Mouse (Mus musculus): ENCODE data around the gene Jpt1. TPM values are rescaled to one million over a fixed set of nuclear protein-coding genes. Genes with fewer than 3 reads are reported as not detected.

The Jpt1 gene
- total RNA-seq, 1 experiment = 205 TPM

- H3K9me3 ChIP-seq (ENCODE audit: control insufficient read depth, insufficient read depth, low read depth, low read length) = no peaks in the 10 kb centered on the region
- no peak overlapping the region for H3K9ac ChIP-seq (ENCODE audit: insufficient read depth, low read depth, low read length, poor library complexity, severe bottlenecking)
- TF ChIP-seq CHD2 (IDR thresholded peaks at IDR 0.05; ENCODE audit: low read depth, low read length) (no peak), ZNF384 (IDR thresholded peaks at IDR 0.05; ENCODE audit: low read depth, low read length) (no peak), HCFC1 (IDR thresholded peaks at IDR 0.05; ENCODE audit: borderline replicate concordance, insufficient read depth, low read length) (no peak), ZC3H11A (IDR thresholded peaks at IDR 0.05; ENCODE audit: borderline replicate concordance, low read depth, low read length) (no peak)
- H3K4me1 ChIP-seq (ENCODE audit: control insufficient read depth in 2 of 2, insufficient read depth in 2 of 2, low read length in 2 of 2, poor library complexity in 1 of 2) = peaks cover 7 to 16% of the 10 kb centered on the region in 2 experiments; a peak in 3 of 4 replicates
- H3K4me3 ChIP-seq (ENCODE audit: insufficient read depth in 1 of 2, low read depth in 1 of 2, low read length in 2 of 2, poor library complexity in 1 of 2, severe bottlenecking in 1 of 2) = peak overlapping the region in 1 of 2 experiments; percentile 2; a peak in 1 of 4 replicates
- in situ Hi-C loops (cut with MboI; ENCODE audit: low sequenced_read_pairs in 2 of 2, unreplicated experiment in 2 of 2) = no loop called here
- H3K27ac ChIP-seq (ENCODE audit: insufficient read depth, low read depth, low read length, poor library complexity, severe bottlenecking) = no peak overlapping the region
- DNase-seq (ENCODE audit: low read depth, low spot score) = no peak
- H3K36me3 ChIP-seq (ENCODE audit: control insufficient read depth, insufficient read depth, low read length, poor library complexity, severe bottlenecking) = no peaks in the 10 kb centered on the region
Measured at GRCm38 (mm10) chr11:115515021-115515420, 834 bp upstream of the Jpt1 start.

GRCm38 (mm10) chr11:115513271-115514237 lies 633 bp downstream of the Jpt1 start:
- H3K4me3 ChIP-seq (ENCODE audit: insufficient read depth in 1 of 2, low read depth in 1 of 2, low read length in 2 of 2, poor library complexity in 1 of 2, severe bottlenecking in 1 of 2) = peak overlapping the region; percentile 74 to 99
- H3K9me3 ChIP-seq (ENCODE audit: control insufficient read depth, insufficient read depth, low read depth, low read length) = no peaks in the 10 kb centered on the region
- peak overlapping the region; percentile 81 for H3K27ac ChIP-seq (ENCODE audit: insufficient read depth, low read depth, low read length, poor library complexity, severe bottlenecking)
- H3K4me1 ChIP-seq (ENCODE audit: control insufficient read depth in 2 of 2, insufficient read depth in 2 of 2, low read length in 2 of 2, poor library complexity in 1 of 2) = peaks cover 9 to 22% of the 10 kb centered on the region in 2 experiments; a peak in 3 of 4 replicates
- DNase-seq (ENCODE audit: low read depth, low spot score) = peak; percentile 44
- in situ Hi-C loops (cut with MboI; ENCODE audit: low sequenced_read_pairs in 2 of 2, unreplicated experiment in 2 of 2) = no loop called here
- H3K36me3 ChIP-seq (ENCODE audit: control insufficient read depth, insufficient read depth, low read length, poor library complexity, severe bottlenecking) = peaks cover 4% of the 10 kb centered on the region; the same call in 1 of the 2 replicates
- TF ChIP-seq HCFC1 (IDR thresholded peaks at IDR 0.05; ENCODE audit: borderline replicate concordance, insufficient read depth, low read length) (0 out of 2 replicates have a peak, but pooled peaks have one; percentile 36), ZC3H11A (IDR thresholded peaks at IDR 0.05; ENCODE audit: borderline replicate concordance, low read depth, low read length) (no peak), CHD2 (IDR thresholded peaks at IDR 0.05; ENCODE audit: low read depth, low read length) (no peak), ZNF384 (IDR thresholded peaks at IDR 0.05; ENCODE audit: low read depth, low read length) (no peak)
- peak overlapping the region; percentile 98 for H3K9ac ChIP-seq (ENCODE audit: insufficient read depth, low read depth, low read length, poor library complexity, severe bottlenecking)

- Histone ChIP-seq H3K27ac (ENCODE audit: insufficient read depth, low read depth, low read length, poor library complexity, severe bottlenecking) (no peak overlapping the region), H3K9me3 (ENCODE audit: control insufficient read depth, insufficient read depth, low read depth, low read length) (no peaks in the 10 kb centered on the region), H3K9ac (ENCODE audit: insufficient read depth, low read depth, low read length, poor library complexity, severe bottlenecking) (peak overlapping the region; percentile 98; the same call in 1 of the 2 replicates), H3K36me3 (ENCODE audit: control insufficient read depth, insufficient read depth, low read length, poor library complexity, severe bottlenecking) (peaks cover 4% of the 10 kb centered on the region; the same call in 1 of the 2 replicates), H3K4me1 (ENCODE audit: control insufficient read depth in 2 of 2, insufficient read depth in 2 of 2, low read length in 2 of 2, poor library complexity in 1 of 2) (peaks cover 11 to 24% of the 10 kb centered on the region in 2 experiments; a peak in 3 of 4 replicates), H3K4me3 (ENCODE audit: insufficient read depth in 1 of 2, low read depth in 1 of 2, low read length in 2 of 2, poor library complexity in 1 of 2, severe bottlenecking in 1 of 2) (peak overlapping the region; percentile 74 to 99)
- no peak for DNase-seq (ENCODE audit: low read depth, low spot score)
- TF ChIP-seq ZC3H11A (IDR thresholded peaks at IDR 0.05; ENCODE audit: borderline replicate concordance, low read depth, low read length) (no peak), ZNF384 (IDR thresholded peaks at IDR 0.05; ENCODE audit: low read depth, low read length) (no peak)
- in situ Hi-C loops (cut with MboI; ENCODE audit: low sequenced_read_pairs in 2 of 2, unreplicated experiment in 2 of 2) = no loop called here
Measured at GRCm38 (mm10) chr11:115512407-115513183, 1.6 kb downstream of the Jpt1 start.

- Histone ChIP-seq H3K27ac (ENCODE audit: insufficient read depth, low read depth, low read length, poor library complexity, severe bottlenecking) (no peak overlapping the region), H3K4me1 (ENCODE audit: control insufficient read depth in 2 of 2, insufficient read depth in 2 of 2, low read length in 2 of 2, poor library complexity in 1 of 2) (peaks cover 12 to 24% of the 10 kb centered on the region in 2 experiments; a peak in 3 of 4 replicates), H3K9ac (ENCODE audit: insufficient read depth, low read depth, low read length, poor library complexity, severe bottlenecking) (no peak overlapping the region), H3K36me3 (ENCODE audit: control insufficient read depth, insufficient read depth, low read length, poor library complexity, severe bottlenecking) (peaks cover 4% of the 10 kb centered on the region; the same call in 1 of the 2 replicates), H3K4me3 (ENCODE audit: insufficient read depth in 1 of 2, low read depth in 1 of 2, low read length in 2 of 2, poor library complexity in 1 of 2, severe bottlenecking in 1 of 2) (no peak overlapping the region), H3K9me3 (ENCODE audit: control insufficient read depth, insufficient read depth, low read depth, low read length) (no peaks in the 10 kb centered on the region)
- TF ChIP-seq HCFC1 (IDR thresholded peaks at IDR 0.05; ENCODE audit: borderline replicate concordance, insufficient read depth, low read length) = no peak
- no peak for TF ChIP-seq ZC3H11A (IDR thresholded peaks at IDR 0.05; ENCODE audit: borderline replicate concordance, low read depth, low read length)
- TF ChIP-seq MAFK (IDR thresholded peaks at IDR 0.05; ENCODE audit: insufficient read depth, low read depth, low read length) = no peak
- TF ChIP-seq CHD2 (IDR thresholded peaks at IDR 0.05; ENCODE audit: low read depth, low read length) = no peak
- no peak for TF ChIP-seq ZNF384 (IDR thresholded peaks at IDR 0.05; ENCODE audit: low read depth, low read length)
- in situ Hi-C loops (cut with MboI; ENCODE audit: low sequenced_read_pairs in 2 of 2, unreplicated experiment in 2 of 2) = no loop called here
- DNase-seq (ENCODE audit: low read depth, low spot score) = no peak
Measured at GRCm38 (mm10) chr11:115512004-115512403, 2.2 kb downstream of the Jpt1 start.
